Mouse (Mus musculus) kidney, postnatal 0 days (tissue): Measurements from ENCODE around the gene Pycr1. TPM values are rescaled to one million over a fixed set of nuclear protein-coding genes. Genes with fewer than 3 reads are reported as not detected.

ENCODE experiments used
- ATAC-seq: fragments of 200-750 bp; cut with Nextera tagmentation; replicated peaks from 2 replicates; pipeline ENCODE4 v1.8.0; 2017; ENCODE audit warnings: low read depth, moderate number of reproducible peaks, moderate TSS enrichment, moderate library complexity; ENCODE audit not compliant: low FRiP score
- DNase-seq: peaks from one replicate; pipeline ENCODE4 v3.0.0-alpha.2; 2016; ENCODE audit warnings: low spot score
- H3K27ac ChIP-seq: fragments of 300-500 bp; sonication (generic); 2 replicates; pipeline ENCODE4 v1.5.1; 2014; ENCODE audit warnings: mild to moderate bottlenecking
- H3K27me3 ChIP-seq: fragments of 300-500 bp; sonication (generic); 2 replicates; pipeline ENCODE4 v1.6.1; 2014; ENCODE audit warnings: low read length, mixed read lengths; ENCODE audit not compliant: insufficient read depth
- H3K36me3 ChIP-seq: fragments of 300-500 bp; sonication (generic); 2 replicates; pipeline ENCODE4 v1.6.1; 2014; ENCODE audit warnings: low read length, mixed read lengths; ENCODE audit not compliant: insufficient read depth
- H3K4me1 ChIP-seq: fragments of 300-500 bp; sonication (generic); replicated peaks from 2 replicates; pipeline ENCODE4 v1.6.1; 2014; ENCODE audit warnings: antibody characterized with exemption, low read length, mixed read lengths; ENCODE audit not compliant: insufficient read depth
- H3K4me2 ChIP-seq: fragments of 300-500 bp; sonication (generic); 2 replicates; pipeline ENCODE4 v1.6.1; 2014; ENCODE audit warnings: mild to moderate bottlenecking, low read length, moderate library complexity, mixed read lengths
- H3K4me3 ChIP-seq: fragments of 300-500 bp; sonication (generic); replicated peaks from 2 replicates; pipeline ENCODE4 v1.5.1; 2014; ENCODE audit warnings: low read depth, low read length
- H3K9ac ChIP-seq: fragments of 300-500 bp; sonication (generic); 2 replicates; pipeline ENCODE4 v1.6.1; 2014; ENCODE audit warnings: low read depth, low read length
- H3K9me3 ChIP-seq: fragments of 300-500 bp; sonication (generic); replicated peaks from 2 replicates; pipeline ENCODE4 v1.6.1; 2016; ENCODE audit warnings: low read length, inconsistent platforms, mixed read lengths
- CTCF ChIP-seq: IDR thresholded peaks from 2 replicates; pipeline ENCODE4 v1.5.1; 2016; ENCODE audit warnings: antibody characterized with exemption, low read depth, mild to moderate bottlenecking, moderate library complexity
- WGBS: fragments of 180-500 bp; shearing (Covaris S2); extraction: QIAGEN DNeasy Blood & Tissue Kit; methylation state at CpG from one replicate; pipeline ENCODE4 v1.1.7; 2014; 5-methylcytosine and 5-hydroxymethylcytosine counted together
- polyA plus RNA-seq: library from polyadenylated mRNA; unstranded; fragments of >200 nt; fragmentation: Nextera tagmentation; extraction: Ambion mirVana; gene quantifications from 2 replicates; pipeline ENCODE4 v1.2.1, GENCODE M21; 2015

The Pycr1 gene
- polyA plus RNA-seq, 1 experiment from 2014 or later = 12.2 TPM

- Histone ChIP-seq H3K4me2 (peak overlapping the region; percentile 96), H3K9me3 (no peaks in the 10 kb centered on the region), H3K9ac (peak overlapping the region; percentile 48; the same call in 1 of the 2 replicates), H3K4me1 (peaks cover 25% of the 10 kb centered on the region), H3K27me3 (no peaks in the 10 kb centered on the region), H3K36me3 (peaks cover 15% of the 10 kb centered on the region), H3K4me3 (no peak overlapping the region), H3K27ac (peak overlapping the region; percentile 81)
- no peak for TF ChIP-seq CTCF
- 27% methylated on average over 6 of the region's 7 CpGs for WGBS
- ATAC-seq = no peak
- peak; percentile 22 for DNase-seq
These were observed 13.7 kb downstream of the Pycr1 start for GRCm38 (mm10) chr11:120629911-120630310.

- TF ChIP-seq CTCF = no peak
- no peak overlapping the region for H3K4me3 ChIP-seq
- H3K27ac ChIP-seq = peak overlapping the region; percentile 81
These were observed 14.2 kb downstream of the Pycr1 start for GRCm38 (mm10) chr11:120629341-120629730.

GRCm38 (mm10) chr11:120628601-120629340 lies 14.8 kb downstream of the Pycr1 start:
- no peak overlapping the region for H3K9ac ChIP-seq
- WGBS = 93% methylated on average over 23 of the region's 23 CpGs
- H3K4me3 ChIP-seq = no peak overlapping the region
- no peaks in the 10 kb centered on the region for H3K27me3 ChIP-seq
- TF ChIP-seq CTCF = no peak
- no peak overlapping the region; the same call in 1 of the 2 replicates for H3K27ac ChIP-seq
- H3K36me3 ChIP-seq = peaks cover 15% of the 10 kb centered on the region
- no peaks in the 10 kb centered on the region for H3K9me3 ChIP-seq
- DNase-seq = no peak
- H3K4me1 ChIP-seq = peaks cover 21% of the 10 kb centered on the region
- no peak for ATAC-seq
- no peak overlapping the region for H3K4me2 ChIP-seq

More at GRCm38 (mm10) chr11:120629341-120629730, 14.2 kb downstream of the Pycr1 start:
- Histone ChIP-seq H3K9me3 (no peaks in the 10 kb centered on the region), H3K36me3 (peaks cover 15% of the 10 kb centered on the region), H3K4me2 (peak overlapping the region; percentile 96), H3K27me3 (no peaks in the 10 kb centered on the region), H3K4me1 (peaks cover 25% of the 10 kb centered on the region), H3K9ac (peak overlapping the region; percentile 48; the same call in 1 of the 2 replicates)
- ATAC-seq = no peak
- 79% methylated on average over 23 of the region's 23 CpGs for WGBS
- no peak for DNase-seq

- Histone ChIP-seq H3K4me3 (no peak overlapping the region), H3K27me3 (no peaks in the 10 kb centered on the region), H3K9me3 (no peaks in the 10 kb centered on the region), H3K4me1 (peaks cover 20% of the 10 kb centered on the region), H3K36me3 (peaks cover 15% of the 10 kb centered on the region), H3K4me2 (no peak overlapping the region), H3K9ac (no peak overlapping the region), H3K27ac (no peak overlapping the region)
- 87% methylated on average over 22 of the region's 22 CpGs for WGBS
- ATAC-seq = no peak
- TF ChIP-seq CTCF = no peak
- no peak for DNase-seq
These were observed 15.9 kb downstream of the Pycr1 start for GRCm38 (mm10) chr11:120627468-120628300.

GRCm38 (mm10) chr11:120626785-120627467 lies 16.6 kb downstream of the Pycr1 start:
- WGBS = 89% methylated on average over 11 of the region's 11 CpGs
- no peak for ATAC-seq
- no peak for TF ChIP-seq CTCF
- Histone ChIP-seq H3K27me3 (no peaks in the 10 kb centered on the region), H3K9ac (no peak overlapping the region), H3K4me1 (peaks cover 20% of the 10 kb centered on the region), H3K27ac (no peak overlapping the region), H3K36me3 (peaks cover 15% of the 10 kb centered on the region), H3K4me2 (no peak overlapping the region), H3K9me3 (no peaks in the 10 kb centered on the region), H3K4me3 (no peak overlapping the region)
- DNase-seq = no peak
